Mouse (Mus musculus): ENCODE data around the gene Ube2i. TPM values are rescaled to one million over a fixed set of nuclear protein-coding genes. Genes with fewer than 3 reads are reported as not detected.
"Not testable (repeated sequence)": the region's sequence is repeated elsewhere in the genome, so short reads cannot be mapped to it uniquely, and the experiment has no call there.

Gene Ube2i
- polyA plus RNA-seq, 1 experiment from 2014 or later, result 766 TPM

- Histone ChIP-seq H3K4me1 (peaks cover 28% of the 10 kb centered on the region), H3K9ac (no peak overlapping the region), H3K27me3 (peaks cover 21% of the 10 kb centered on the region), H3K4me2 (no peak overlapping the region), H3K27ac (no peak overlapping the region), H3K36me3 (ENCODE audit: poor library complexity, severe bottlenecking) (peaks cover 6% of the 10 kb centered on the region), H3K4me3 (no peak overlapping the region), H3K9me3 (replicated peaks) (no peaks in the 10 kb centered on the region)
- no peak for ATAC-seq
- 79% methylated on average over 8 of the region's 8 CpGs for WGBS
Measured at GRCm38 (mm10) chr17:25250181-25250835, 24.1 kb downstream of the Ube2i start.

DNA sequence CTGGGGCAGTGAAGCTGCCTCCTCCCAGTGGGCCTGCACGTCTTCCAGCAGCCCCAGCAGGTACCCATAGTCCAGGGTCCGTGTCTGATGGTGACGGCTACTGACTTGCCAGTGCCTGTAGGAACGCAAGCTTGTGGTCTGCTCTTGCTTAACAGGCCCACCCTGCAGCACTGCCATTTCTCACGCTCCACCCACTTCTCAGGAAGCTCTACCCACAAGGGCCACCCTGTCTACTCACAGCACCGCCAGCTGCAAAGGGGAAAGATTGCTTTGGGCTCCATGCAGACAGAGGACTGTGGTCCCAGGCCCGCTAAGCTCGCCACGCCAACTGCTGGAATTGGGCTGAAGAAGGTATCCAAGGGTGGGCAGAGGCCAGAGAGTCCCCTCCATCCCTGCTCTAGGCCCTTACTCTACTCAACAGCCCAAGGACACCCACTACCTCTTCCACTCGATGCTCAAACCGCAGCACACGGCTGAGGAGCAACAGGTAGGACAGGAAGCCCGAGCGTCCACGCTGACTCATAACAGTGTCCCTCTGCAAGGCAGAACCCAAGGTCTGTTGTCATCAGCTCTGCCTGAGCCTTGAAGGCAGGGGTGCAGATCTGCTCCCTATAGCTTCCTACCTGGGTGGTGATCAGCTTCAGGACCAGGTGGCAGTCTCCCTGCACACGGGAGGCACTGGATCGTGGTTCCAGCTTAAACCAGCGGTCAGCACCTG is 26.2 kb downstream of the Ube2i start:
- WGBS, result 81% methylated on average over 18 of the region's 18 CpGs
- Histone ChIP-seq H3K9me3 (replicated peaks) (no peaks in the 10 kb centered on the region), H3K27ac (no peak overlapping the region), H3K27me3 (0 out of 2 replicates have a peak, but pooled peaks cover 3% of the 10 kb centered on the region), H3K4me3 (no peak overlapping the region), H3K4me2 (no peak overlapping the region), H3K9ac (no peak overlapping the region), H3K4me1 (peaks cover 13% of the 10 kb centered on the region), H3K36me3 (ENCODE audit: poor library complexity, severe bottlenecking) (peaks cover 27% of the 10 kb centered on the region)
- ATAC-seq, result no peak

- ATAC-seq, result no peak
- peaks cover 41% of the 10 kb centered on the region for H3K36me3 ChIP-seq (ENCODE audit: poor library complexity, severe bottlenecking)
- WGBS, result 88% methylated on average over 16 of the region's 16 CpGs
Measured at GRCm38 (mm10) chr17:25244239-25244638, 30.2 kb downstream of the Ube2i start.

DNA sequence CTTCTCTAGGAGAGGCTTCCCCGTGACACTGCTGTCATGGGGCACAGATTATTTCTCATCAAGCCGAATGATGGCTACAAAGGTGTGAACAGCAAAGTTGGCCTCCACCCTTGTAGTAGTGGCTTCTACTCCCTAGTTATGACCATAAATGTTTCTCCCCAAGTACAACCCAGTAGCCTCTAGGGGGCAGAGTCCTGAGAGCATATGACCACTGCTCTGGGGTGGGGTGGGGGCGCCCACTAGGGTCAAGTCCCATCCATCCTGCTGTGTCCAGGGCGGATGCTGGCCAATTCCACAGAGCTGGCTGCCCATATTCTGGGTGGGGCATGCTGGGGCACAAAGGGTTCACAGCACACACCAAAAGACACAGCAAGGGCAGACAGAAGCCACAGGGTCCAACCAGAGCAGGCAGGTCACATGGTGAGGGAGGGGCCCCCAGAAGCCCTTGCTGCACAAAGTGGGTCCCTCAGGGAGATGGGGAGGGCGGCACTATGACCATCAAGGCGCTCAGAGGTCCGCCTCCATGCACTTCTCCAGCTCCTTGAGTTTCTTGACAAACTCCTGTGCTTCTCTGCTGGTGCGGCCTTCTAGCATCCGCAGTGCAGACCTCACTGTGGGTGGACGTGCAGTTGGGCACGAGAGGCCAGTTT is 31.2 kb downstream of the Ube2i start:
- 93% methylated on average over 11 of the region's 11 CpGs for WGBS
- ATAC-seq, result no peak

More at GRCm38 (mm10) chr17:25244239-25244638, 30.2 kb downstream of the Ube2i start:
- H3K4me1 ChIP-seq, result peaks cover 14% of the 10 kb centered on the region
- H3K4me3 ChIP-seq, result no peak overlapping the region
- 0 out of 2 replicates have a peak, but pooled peaks cover 3% of the 10 kb centered on the region for H3K27me3 ChIP-seq
- no peak overlapping the region for H3K9ac ChIP-seq
- H3K27ac ChIP-seq, result no peak overlapping the region
- no peak overlapping the region for H3K4me2 ChIP-seq
- H3K9me3 ChIP-seq (replicated peaks), result no peaks in the 10 kb centered on the region

GRCm38 (mm10) chr17:25239695-25240636 is 34.5 kb downstream of the Ube2i start, which contains the start of the genes Gnptg and Tsr3:
Gene Gnptg (minus strand): TSS chr17:25240124.
Gene Tsr3 (plus strand): TSS chr17:25240170.
- peaks cover 53% of the 10 kb centered on the region for H3K36me3 ChIP-seq (ENCODE audit: poor library complexity, severe bottlenecking)
- H3K4me3 ChIP-seq, result peak within 1 kb of the TSS; percentile 90
- WGBS, result under 1% methylated on average over 78 of the region's 80 CpGs
- H3K9me3 ChIP-seq (replicated peaks), result no peaks in the 10 kb centered on the region
- peak; percentile 89 for ATAC-seq
- no peaks in the 10 kb centered on the region for H3K27me3 ChIP-seq
- peak within 1 kb of the TSS; percentile 97 for H3K4me2 ChIP-seq
- peak within 1 kb of the TSS; percentile 97 for H3K9ac ChIP-seq
- H3K27ac ChIP-seq, result peak within 1 kb of the TSS; percentile 71
- peaks cover 20% of the 10 kb centered on the region for H3K4me1 ChIP-seq

More for the DNA sequence above, 31.2 kb downstream of the Ube2i start:
- no peak overlapping the region for H3K9ac ChIP-seq
- H3K27me3 ChIP-seq, result no peaks in the 10 kb centered on the region
- H3K9me3 ChIP-seq (replicated peaks), result no peaks in the 10 kb centered on the region
- peaks cover 20% of the 10 kb centered on the region for H3K4me1 ChIP-seq
- H3K4me2 ChIP-seq, result no peak overlapping the region
- peaks cover 41% of the 10 kb centered on the region for H3K36me3 ChIP-seq (ENCODE audit: poor library complexity, severe bottlenecking)
- no peak overlapping the region for H3K27ac ChIP-seq
- H3K4me3 ChIP-seq, result no peak overlapping the region

DNA sequence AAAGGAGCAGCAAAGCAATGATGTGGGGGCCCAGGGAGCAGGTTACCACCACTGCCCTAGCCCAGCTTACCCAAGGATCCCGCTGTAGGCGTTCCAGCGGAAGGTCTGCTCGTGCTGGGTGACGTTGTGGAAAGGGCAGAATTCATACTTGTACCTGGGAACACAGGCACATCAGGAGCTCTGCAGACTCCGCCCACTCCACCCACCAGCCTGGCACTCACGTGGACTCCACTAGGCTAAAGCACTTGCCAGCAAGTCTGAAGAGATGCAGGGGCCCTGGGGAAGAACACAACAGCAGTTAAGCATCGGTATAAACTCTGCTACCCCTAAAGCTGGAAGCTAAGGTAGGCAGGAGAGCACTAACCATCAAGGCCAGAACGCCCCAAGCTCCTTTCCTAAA is 38.8 kb downstream of the Ube2i start:
- no peak for ATAC-seq
- H3K4me2 ChIP-seq, result no peak overlapping the region
- no peak overlapping the region for H3K4me3 ChIP-seq
- no peaks in the 10 kb centered on the region for H3K9me3 ChIP-seq (replicated peaks)
- WGBS, result 89% methylated on average over 9 of the region's 9 CpGs
- no peak overlapping the region for H3K27ac ChIP-seq
- H3K9ac ChIP-seq, result no peak overlapping the region
- H3K36me3 ChIP-seq (ENCODE audit: poor library complexity, severe bottlenecking), result peaks cover 38% of the 10 kb centered on the region
- peaks cover 9% of the 10 kb centered on the region for H3K4me1 ChIP-seq
- no peaks in the 10 kb centered on the region for H3K27me3 ChIP-seq

DNA sequence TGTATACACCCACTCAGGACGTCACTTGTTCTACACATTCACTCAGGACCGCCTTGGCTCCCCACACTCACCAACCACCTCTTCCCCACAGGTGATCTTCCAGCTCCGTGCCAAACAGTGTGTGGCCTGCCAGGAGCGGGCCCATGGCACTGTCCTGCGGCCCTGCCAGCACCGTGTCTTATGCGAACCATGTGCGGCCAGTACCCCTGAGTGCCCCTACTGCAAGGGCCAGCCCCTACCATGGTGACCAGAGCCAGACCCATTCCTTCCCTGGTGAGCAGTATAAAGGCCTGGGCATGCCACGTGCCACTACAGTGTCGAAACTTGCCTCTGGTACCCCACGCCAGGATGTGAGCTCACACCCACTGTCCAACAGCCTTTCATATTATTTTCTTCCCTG is 42.8 kb downstream of the Ube2i start:
- peaks cover 45% of the 10 kb centered on the region for H3K36me3 ChIP-seq (ENCODE audit: poor library complexity, severe bottlenecking)

DNA sequence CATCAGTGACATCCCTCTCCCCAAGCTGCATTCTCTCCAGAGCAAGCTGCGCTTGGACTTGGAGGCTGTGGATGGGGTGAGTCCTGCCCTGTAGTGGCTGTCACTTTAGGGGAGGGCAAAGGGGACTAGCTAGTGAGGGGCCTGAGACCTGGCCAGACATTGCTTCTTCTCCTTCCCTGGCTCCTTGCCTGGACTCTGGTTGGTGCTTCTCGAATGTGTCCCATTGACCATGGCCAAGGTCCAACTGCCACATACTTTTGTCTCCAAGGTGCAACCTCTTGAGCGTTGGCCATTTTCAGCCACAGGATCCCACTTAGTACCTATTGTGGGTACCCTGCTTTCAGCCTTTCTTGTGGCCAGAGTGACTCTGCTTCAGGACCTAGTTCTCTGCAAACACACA is 43.7 kb downstream of the Ube2i start:
- Histone ChIP-seq H3K36me3 (ENCODE audit: poor library complexity, severe bottlenecking) (peaks cover 39% of the 10 kb centered on the region), H3K4me3 (no peak overlapping the region), H3K9me3 (replicated peaks) (no peaks in the 10 kb centered on the region), H3K4me1 (no peaks in the 10 kb centered on the region), H3K27me3 (no peaks in the 10 kb centered on the region), H3K9ac (no peak overlapping the region), H3K4me2 (no peak overlapping the region), H3K27ac (no peak overlapping the region)
- ATAC-seq, result no peak
- WGBS, result 92% methylated on average over 3 of the region's 3 CpGs

More for the DNA sequence above, 42.8 kb downstream of the Ube2i start:
- H3K4me3 ChIP-seq; H3K4me2 ChIP-seq; H3K4me1 ChIP-seq; H3K27me3 ChIP-seq; H3K27ac ChIP-seq; H3K9me3 ChIP-seq (replicated peaks); H3K9ac ChIP-seq: not testable (repeated sequence)
- peak; percentile 65; the same call in 1 of the 2 replicates for ATAC-seq
- WGBS, result 95% methylated on average over 7 of the region's 11 CpGs

DNA sequence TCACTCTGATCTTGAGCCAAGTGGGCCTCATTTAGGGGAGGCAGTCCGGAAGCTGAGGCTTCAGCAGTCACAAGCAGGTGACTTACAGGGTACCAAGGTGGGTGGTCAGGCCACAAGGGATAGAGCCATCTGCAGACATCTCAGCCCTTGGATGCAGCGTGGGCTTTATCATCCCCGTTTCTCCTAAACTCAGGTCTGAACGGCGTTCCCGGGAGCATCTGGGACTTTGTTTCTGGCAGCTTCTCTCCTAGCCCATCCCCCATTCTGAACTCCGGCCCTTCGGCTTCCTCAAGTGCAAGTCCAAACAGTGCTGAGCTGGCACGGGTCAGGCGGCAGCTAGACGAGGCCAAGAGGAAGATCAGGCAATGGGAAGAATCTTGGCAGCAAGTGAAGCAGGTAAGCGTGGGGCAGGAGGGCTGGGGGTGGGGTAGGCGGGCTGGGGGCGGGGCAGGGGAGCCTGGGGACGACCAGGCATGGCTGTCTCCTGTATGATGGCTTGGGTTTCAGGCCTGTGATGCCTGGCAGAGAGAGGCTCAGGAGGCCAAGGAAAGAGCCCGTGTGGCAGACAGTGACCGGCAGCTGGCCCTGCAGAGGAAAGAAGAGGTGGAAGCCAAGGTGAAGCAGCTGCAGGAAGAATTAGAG is 44.3 kb downstream of the Ube2i start:
- peaks cover 37% of the 10 kb centered on the region for H3K36me3 ChIP-seq (ENCODE audit: poor library complexity, severe bottlenecking)
- not testable (repeated sequence) for H3K4me3 ChIP-seq; H3K4me1 ChIP-seq; H3K9me3 ChIP-seq (replicated peaks); H3K4me2 ChIP-seq; H3K27ac ChIP-seq; H3K9ac ChIP-seq; H3K27me3 ChIP-seq
- WGBS, result 76% methylated on average over 17 of the region's 17 CpGs
- 0 out of 2 replicates have a peak, but pooled peaks have one; percentile 41 for ATAC-seq

GRCm38 (mm10) chr17:25227991-25228390 is 46.4 kb downstream of the Ube2i start:
- WGBS, result 94% methylated on average over 5 of the region's 5 CpGs
- ATAC-seq, result no peak
- H3K4me3 ChIP-seq, result no peak overlapping the region
- H3K4me1 ChIP-seq, result no peaks in the 10 kb centered on the region
- no peak overlapping the region for H3K27ac ChIP-seq
- no peak overlapping the region for H3K9ac ChIP-seq
- no peaks in the 10 kb centered on the region for H3K27me3 ChIP-seq
- H3K9me3 ChIP-seq (replicated peaks), result no peaks in the 10 kb centered on the region
- peaks cover 28% of the 10 kb centered on the region for H3K36me3 ChIP-seq (ENCODE audit: poor library complexity, severe bottlenecking)
- no peak overlapping the region for H3K4me2 ChIP-seq

DNA sequence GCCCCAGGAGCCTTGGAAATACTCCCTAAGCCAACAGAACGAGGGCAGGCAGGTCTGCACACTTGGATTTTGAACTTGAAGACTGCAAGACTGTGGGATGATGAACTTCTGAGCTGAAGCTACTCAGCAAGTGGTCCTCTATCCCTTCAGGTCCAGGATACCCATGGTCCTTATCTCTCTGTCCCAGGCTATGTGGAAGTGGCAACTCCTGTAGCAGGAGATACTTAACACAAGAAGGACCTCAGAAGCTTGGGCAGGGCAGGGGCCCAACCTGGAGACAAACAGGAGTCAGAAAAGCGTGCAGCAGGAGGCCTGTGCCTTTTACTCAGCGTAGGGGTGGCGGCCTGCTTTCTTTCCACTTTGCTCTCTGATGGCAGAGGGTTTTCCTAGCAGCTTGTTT is 48.8 kb downstream of the Ube2i start:
- peaks cover 19% of the 10 kb centered on the region for H3K36me3 ChIP-seq (ENCODE audit: poor library complexity, severe bottlenecking)
- H3K27me3 ChIP-seq, result no peaks in the 10 kb centered on the region
- no peak overlapping the region for H3K27ac ChIP-seq
- H3K9ac ChIP-seq, result no peak overlapping the region
- H3K4me2 ChIP-seq, result no peak overlapping the region
- no peak for ATAC-seq
- no peaks in the 10 kb centered on the region for H3K9me3 ChIP-seq (replicated peaks)
- 92% methylated on average over 4 of the region's 4 CpGs for WGBS
- H3K4me1 ChIP-seq, result peaks cover 14% of the 10 kb centered on the region
- H3K4me3 ChIP-seq, result no peak overlapping the region

All from forebrain, embryonic 13.5 days (tissue).